Mouse (Mus musculus): Measurements from ENCODE around the gene Elf4.

DNA sequence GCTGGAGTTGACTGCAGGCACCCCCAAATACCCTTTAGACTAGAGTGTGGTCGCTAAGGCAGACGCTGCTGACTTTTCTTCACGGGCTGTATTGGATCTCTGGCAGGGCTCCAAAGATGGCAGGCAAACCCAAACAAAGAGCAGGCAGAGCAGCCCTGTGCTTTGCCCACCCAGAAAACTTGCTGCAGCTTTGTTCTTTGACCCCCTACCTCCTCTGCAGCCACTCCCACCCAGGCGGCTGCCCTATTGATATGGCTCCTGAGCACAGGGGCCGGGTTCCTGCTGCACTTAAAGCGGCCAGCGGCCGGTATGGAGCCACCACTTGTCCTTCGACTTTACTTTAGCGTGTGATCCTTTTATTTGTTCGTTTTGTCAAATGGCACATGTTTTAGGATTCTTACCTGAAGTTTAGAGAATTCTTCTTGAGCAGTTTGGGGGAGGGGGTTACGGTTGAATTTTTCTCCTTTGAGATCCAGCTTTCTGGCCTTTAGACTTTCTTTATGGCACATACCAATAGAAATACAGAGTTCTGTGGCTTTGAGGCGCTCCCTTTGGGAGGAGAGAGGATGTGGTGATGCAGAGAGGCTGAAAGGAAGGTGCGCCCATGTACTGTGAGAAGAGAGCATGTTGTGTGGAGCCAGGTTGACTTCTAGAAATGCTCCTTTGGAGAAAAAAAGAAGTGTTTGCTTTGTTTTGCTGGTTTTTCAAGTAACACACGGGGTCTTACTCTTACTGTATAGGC, 96.9 kb downstream of the Elf4 start:
- no peak for TF ChIP-seq CTCF (IDR thresholded peaks at IDR 0.05; ENCODE audit: control insufficient read depth, insufficient read depth, insufficient replicate concordance, low read depth, low read length)
- TF ChIP-seq POLR2A (IDR thresholded peaks at IDR 0.05; ENCODE audit: control insufficient read depth, low read depth, low read length) = no peak

Measured in testis, adult 2 months (tissue).